Mouse (Mus musculus): ENCODE measurements at regions not wholly inside any gene's neighbourhood (a gene's known extent, or its start where the extent isn't known, plus 50 kb on each side); places are given as distances from the start of the nearest gene placed in this dataset.

DNA sequence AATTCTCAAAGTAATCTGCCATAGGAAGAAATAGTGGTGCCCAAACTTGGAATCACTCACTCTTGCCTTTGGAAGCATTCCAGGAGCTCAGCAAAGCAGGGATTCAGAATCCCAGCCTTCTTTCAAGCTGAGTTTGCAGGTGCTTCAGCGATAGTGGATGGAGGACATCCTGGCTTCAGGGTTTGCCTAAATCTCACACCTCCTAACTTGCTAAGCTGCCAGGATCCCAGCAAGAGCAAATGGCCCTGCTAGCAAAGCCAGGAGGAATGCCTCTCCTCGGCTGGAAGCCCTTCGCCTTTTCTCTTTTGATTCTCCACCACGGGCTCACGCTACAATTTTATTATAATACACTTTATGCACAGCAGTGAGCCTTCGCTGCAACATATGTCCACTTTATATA is 301.0 kb upstream of the Zdhhc25 start:
- TF ChIP-seq CTCF (IDR thresholded peaks at IDR 0.05; ENCODE audit: borderline replicate concordance, extremely low read depth, insufficient read depth, insufficient read length), result no peak
- no peak for TF ChIP-seq POLR2A (IDR thresholded peaks at IDR 0.05; ENCODE audit: borderline replicate concordance, extremely low read depth, insufficient read depth, insufficient read length, poor library complexity, severe bottlenecking)

Data from brain, embryonic 14.5 days (tissue).